Mouse (Mus musculus) megakaryocyte, embryonic 14.5 days (primary cell): ENCODE measurements around the gene Phf14.

Experiments
- FLI1 ChIP-seq: IDR thresholded peaks from 2 replicates; pipeline ENCODE4 v1.6.1; 2012; ENCODE audit warnings: low read length, inconsistent platforms, mixed read lengths
- GATA1 ChIP-seq: IDR thresholded peaks from 3 replicates; pipeline ENCODE4 v1.6.1; 2012; ENCODE audit warnings: mixed read lengths, low read length, inconsistent platforms, borderline replicate concordance

DNA sequence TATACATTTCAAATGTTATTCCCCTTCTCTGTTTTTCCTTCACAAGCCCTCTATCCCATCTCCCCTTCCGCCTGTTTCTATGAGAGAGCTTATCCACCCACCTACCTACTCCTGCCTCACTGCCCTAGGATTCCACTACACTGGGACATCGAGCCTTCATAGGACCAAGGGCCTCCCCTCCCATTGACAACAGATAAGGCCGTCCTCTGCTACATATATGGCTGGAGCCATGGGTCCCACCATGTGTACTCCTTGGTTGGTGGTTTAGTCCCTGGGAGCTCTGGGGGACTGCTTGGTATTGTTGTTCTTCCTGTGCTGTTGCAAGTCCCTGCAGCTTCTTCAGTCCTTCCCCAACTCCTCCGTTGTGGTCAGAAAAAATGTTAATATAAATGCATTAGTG lies 97.8 kb downstream of the Phf14 start:
- TF ChIP-seq FLI1 (no peak), GATA1 (no peak)
